Mouse (Mus musculus) thymus, adult 2 months (tissue): ENCODE measurements around the gene Gprc5c.

Experiments used
- CTCF ChIP-seq: fragments of 200-500 bp; IDR thresholded peaks from 2 replicates; pipeline ENCODE4 v1.5.1; 2012; ENCODE audit warnings: mild to moderate bottlenecking, control low read depth, low read length, moderate library complexity, borderline replicate concordance; ENCODE audit not compliant: control insufficient read depth, poor library complexity, insufficient read depth; ENCODE audit errors: extremely low read depth
- POLR2A ChIP-seq: fragments of 200-500 bp; IDR thresholded peaks from 2 replicates; pipeline ENCODE4 v1.6.1; 2012; ENCODE audit warnings: mild to moderate bottlenecking, low read length, control low read depth, moderate library complexity; ENCODE audit not compliant: control insufficient read depth, poor library complexity, insufficient read depth; ENCODE audit errors: extremely low read depth

DNA sequence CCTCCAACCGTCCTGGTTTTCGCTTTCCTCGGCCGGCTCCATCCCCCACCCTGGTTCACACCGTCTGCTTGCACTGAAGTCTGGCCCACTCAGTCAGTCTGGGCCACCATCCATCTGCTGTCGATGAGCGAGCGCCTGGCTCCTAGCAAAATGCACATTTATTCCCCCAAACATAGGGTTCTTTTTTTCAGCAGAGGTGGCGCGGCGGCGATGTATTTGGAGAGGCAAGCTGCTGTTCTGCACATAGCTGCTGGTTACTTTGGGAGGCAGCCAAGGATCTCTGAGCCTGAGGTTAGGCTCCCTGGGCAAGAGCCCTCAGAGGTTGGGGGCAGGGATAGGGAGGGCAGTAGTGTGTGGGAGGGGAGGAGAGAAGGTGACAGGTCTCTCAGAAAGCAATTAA is 28.2 kb upstream of the Gprc5c start:
- no peak for TF ChIP-seq CTCF
- no peak for TF ChIP-seq POLR2A
